Mouse (Mus musculus) CD4-positive, CD25-positive, alpha-beta regulatory T cell, adult 9 weeks (primary cell): Measurements from ENCODE around the gene Sdhaf1. TPM values are rescaled to one million over a fixed set of nuclear protein-coding genes. Genes with fewer than 3 reads are reported as not detected.

Experiments used
- polyA plus RNA-seq: library from polyadenylated mRNA; unstranded; fragments of 100-300 nt; shearing (Covaris generic); gene quantifications from one replicate; pipeline ENCODE4 v1.2.1, GENCODE M21; 2017

Sdhaf1 gene
- 7.4 TPM for polyA plus RNA-seq

DNA sequence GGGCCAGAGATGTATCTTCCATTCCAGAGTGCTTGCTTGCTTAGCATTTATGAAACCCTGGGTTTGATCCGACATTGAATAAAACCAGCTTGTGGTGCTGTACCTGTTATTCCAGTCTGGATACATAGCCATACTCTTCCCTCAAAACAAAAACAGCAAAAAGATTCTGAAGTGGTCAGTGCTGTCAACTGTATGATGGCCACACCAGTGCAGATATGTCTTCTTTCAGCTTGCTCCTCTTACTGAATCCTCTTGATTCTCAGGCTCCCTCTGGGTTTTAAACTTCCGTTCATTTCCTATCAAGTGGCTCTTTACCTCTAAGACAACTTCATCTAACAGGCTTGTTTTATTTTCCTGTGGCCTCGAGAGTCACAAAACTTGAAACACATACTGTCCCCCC, at the start of gene Sdhaf1:
Sdhaf1 (minus strand) TSS at position 101 of the 400 bp plus-strand sequence.

DNA sequence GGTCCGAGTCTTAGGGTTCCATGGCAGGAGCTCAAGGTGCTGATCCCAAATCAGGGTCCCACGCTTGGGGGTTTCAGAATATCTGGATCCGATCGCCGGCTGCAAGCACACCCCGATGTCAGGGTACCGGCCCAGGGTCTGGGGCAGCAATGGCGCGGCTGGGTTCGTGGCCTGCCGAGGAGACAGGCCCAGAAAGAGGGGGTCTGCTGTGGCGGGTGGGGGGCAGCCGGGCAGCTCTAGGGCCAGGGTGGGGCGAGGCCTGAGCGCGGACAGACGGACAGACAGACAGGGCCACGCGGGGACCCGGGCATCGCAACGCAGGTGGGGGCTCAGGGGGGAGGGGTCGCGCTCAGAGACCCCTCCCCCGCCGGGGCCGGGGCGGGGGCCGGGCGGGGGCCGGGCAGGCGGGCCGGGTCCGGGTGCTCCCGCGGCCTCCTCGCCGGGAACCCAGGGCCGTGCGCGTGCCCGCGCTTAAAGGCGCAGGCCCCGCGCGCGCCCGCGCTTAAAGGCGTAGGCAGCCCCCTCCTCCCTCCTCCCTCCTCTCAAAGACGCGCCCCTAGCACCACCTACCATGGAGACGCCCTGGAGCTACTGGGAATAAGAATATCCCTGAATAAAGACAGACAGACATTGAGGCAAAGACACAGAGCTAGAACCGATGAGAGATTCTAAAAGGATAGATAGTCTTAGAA, 39.1 kb upstream of the Sdhaf1 start, which contains the start of gene Lrfn3:
Lrfn3 (minus strand) TSS at position 121 of the 692 bp plus-strand sequence.

GRCm38 (mm10) chr7:30321539-30322284, 2.0 kb downstream of the Sdhaf1 start, which contains the start of gene E130208F15Rik:
Gene E130208F15Rik (plus strand): TSS chr7:30321740.

DNA sequence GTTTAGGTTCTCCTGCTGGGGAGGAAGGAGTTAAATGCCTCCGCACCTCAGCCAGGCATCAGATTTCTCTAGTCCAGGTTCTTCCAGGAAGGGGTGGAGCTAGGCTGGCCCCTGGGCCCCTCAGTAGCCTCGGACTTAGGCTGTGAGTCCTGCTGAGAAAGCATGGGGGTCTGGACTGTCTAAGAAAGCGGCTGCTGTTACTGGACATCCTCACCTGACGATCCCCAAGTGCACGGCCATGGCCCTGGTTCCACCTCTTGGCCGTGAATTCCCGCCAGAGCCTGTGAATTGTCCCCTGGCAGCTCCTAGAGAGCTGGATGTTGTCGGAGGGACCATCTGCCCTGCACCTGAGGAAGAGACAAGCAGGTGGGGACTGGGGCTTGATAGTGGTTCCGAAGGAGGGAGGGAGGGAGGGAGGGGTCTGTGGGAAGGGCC, 9.0 kb downstream of the Sdhaf1 start, which contains the start of gene Syne4:
Syne4 (plus strand) TSS at position 87 of the 435 bp plus-strand sequence.

GRCm38 (mm10) chr7:30308076-30309005, 15.4 kb downstream of the Sdhaf1 start, which contains the start of gene Alkbh6:
Gene Alkbh6 (plus strand): TSS chr7:30308717.

DNA sequence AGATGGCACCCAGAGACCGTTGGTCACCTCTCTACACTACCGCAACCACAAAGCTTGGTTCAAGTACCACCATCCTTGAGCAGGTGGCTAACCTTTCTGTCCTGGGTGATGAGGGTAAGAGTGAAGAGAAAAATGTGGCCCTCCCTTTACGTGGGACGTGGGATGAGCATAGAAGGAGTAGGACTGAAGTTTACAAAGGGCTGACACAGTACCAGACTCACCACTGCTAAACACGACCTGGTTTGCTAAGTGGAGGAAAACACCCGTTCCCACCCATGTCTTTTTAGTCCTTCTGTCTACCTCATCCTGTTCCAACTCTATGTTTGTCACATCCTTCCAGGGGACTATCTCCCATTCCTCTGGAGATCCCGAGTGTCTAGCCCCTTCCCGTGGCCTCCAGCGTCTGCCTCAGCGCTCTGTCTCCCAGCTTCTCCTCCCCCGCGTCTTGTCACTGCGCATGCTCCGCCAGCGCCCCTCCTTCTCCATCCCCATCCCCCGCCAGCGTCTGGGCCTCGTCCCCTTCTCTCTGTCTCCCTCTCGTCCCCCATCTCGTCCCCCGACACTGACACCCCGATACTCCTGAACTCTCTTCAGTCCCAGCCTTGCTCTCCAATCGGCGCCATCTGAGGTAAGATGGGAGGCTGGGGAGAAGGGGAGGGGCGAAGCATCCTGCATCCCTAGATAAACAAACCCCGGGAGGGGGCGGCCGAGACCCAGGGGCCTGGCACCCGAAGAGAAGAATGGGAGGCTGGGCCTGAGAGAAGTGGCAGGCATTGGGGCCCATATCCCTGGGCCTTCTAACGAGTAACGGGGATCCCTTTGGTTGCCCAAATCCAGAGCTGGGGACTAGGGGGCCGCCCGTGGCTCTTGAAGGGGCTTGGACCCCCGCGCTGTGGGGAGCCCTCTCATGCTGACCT, 32.2 kb downstream of the Sdhaf1 start, which contains the start of gene Clip3:
Clip3 (plus strand) TSS at position 514 of the 917 bp plus-strand sequence.

DNA sequence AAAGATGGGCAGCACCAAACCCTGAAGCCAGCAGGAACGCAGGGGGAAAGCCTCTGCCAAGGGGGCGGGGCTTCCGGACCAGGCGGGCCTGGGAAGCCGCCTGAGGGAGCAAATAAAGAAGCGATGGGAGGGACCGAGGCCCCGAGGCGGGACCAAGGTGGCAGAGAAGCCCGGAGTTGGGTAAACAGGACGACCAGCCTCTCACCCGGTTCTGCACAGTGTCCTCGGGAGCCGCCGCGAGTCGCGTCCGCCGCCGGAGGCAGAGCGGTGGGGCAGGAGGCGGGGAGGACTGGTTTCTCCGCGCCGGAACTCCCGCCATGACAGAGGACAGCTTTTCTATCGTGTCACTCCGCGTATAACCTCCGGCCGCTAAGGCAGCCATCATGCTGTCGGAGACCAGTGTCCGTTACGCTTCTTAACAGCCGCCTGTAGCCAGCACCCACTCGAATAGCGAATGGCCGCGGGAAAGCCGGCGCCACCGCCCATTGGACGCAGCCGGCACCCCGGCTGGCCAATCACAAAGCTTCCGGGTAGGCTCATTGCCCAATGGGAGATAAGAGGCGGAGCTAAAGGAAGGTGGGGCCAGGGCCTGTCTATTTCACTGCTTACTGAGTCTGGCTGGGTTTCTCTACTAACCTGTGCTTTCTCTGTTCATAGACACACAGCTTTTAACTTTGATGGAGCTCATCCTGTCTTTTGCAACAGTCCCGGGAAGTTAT, 43.6 kb downstream of the Sdhaf1 start, which contains the start of the genes Thap8 and Wdr62:
Thap8 (plus strand) TSS at position 144 of the 719 bp plus-strand sequence.
Wdr62 (minus strand) TSS at position 469 of the 719 bp plus-strand sequence.

Other genes with a start within 250 kb of the Sdhaf1 start
- 2.0 TPM for gene Gm26920, start 233.5 kb downstream of the Sdhaf1 start, polyA plus RNA-seq
- 14.8 TPM for gene Zfp566, start 233.4 kb downstream of the Sdhaf1 start, polyA plus RNA-seq
- gene Zfp260, start 229.1 kb downstream of the Sdhaf1 start, polyA plus RNA-seq: 95.2 TPM
- 15.8 TPM for gene Zfp382, start 202.0 kb downstream of the Sdhaf1 start, polyA plus RNA-seq
- 33.9 TPM for gene Zfp146, start 154.1 kb downstream of the Sdhaf1 start, polyA plus RNA-seq
- 1.5 TPM for gene Cox7a1, start 139.8 kb downstream of the Sdhaf1 start, polyA plus RNA-seq
- 74.4 TPM for gene Capns1, start 125.1 kb downstream of the Sdhaf1 start, polyA plus RNA-seq
- gene Polr2i, start 91.9 kb downstream of the Sdhaf1 start, polyA plus RNA-seq: 69.2 TPM
- 134 TPM for gene Tbcb, start 91.6 kb downstream of the Sdhaf1 start, polyA plus RNA-seq
- not detected for gene Ovol3, start 88.2 kb downstream of the Sdhaf1 start, polyA plus RNA-seq
- 0.69 TPM for gene Thap8, start 43.8 kb downstream of the Sdhaf1 start, polyA plus RNA-seq
- 5.3 TPM for gene Wdr62, start 43.5 kb downstream of the Sdhaf1 start, polyA plus RNA-seq
- 4.2 TPM for gene Clip3, start 32.2 kb downstream of the Sdhaf1 start, polyA plus RNA-seq
- gene Alkbh6, start 15.2 kb downstream of the Sdhaf1 start, polyA plus RNA-seq: 157 TPM
- 13.5 TPM for gene Syne4, start 9.1 kb downstream of the Sdhaf1 start, polyA plus RNA-seq
- gene E130208F15Rik, start 2.2 kb downstream of the Sdhaf1 start, polyA plus RNA-seq: not detected
- gene Lrfn3, start 38.9 kb upstream of the Sdhaf1 start, polyA plus RNA-seq: not detected
- gene Tyrobp, start 89.9 kb upstream of the Sdhaf1 start, polyA plus RNA-seq: 7.0 TPM
- gene Hcst, start 96.0 kb upstream of the Sdhaf1 start, polyA plus RNA-seq: 514 TPM
- 102 TPM for gene Nfkbid, start 97.8 kb upstream of the Sdhaf1 start, polyA plus RNA-seq
- 3.1 TPM for gene Aplp1, start 121.6 kb upstream of the Sdhaf1 start, polyA plus RNA-seq
- not detected for gene Kirrel2, start 133.8 kb upstream of the Sdhaf1 start, polyA plus RNA-seq
- not detected for gene Nphs1, start 134.4 kb upstream of the Sdhaf1 start, polyA plus RNA-seq
- gene Prodh2, start 169.7 kb upstream of the Sdhaf1 start, polyA plus RNA-seq: not detected
- gene Arhgap33, start 211.2 kb upstream of the Sdhaf1 start, polyA plus RNA-seq: 1.8 TPM
- 5.2 TPM for gene Hspb6, start 228.3 kb upstream of the Sdhaf1 start, polyA plus RNA-seq
- 10.0 TPM for gene Proser3, start 228.4 kb upstream of the Sdhaf1 start, polyA plus RNA-seq
- 117 TPM for gene Lin37, start 235.9 kb upstream of the Sdhaf1 start, polyA plus RNA-seq
- gene U2af1l4, start 239.4 kb upstream of the Sdhaf1 start, polyA plus RNA-seq: 68.8 TPM
- gene Gm49396, start 239.4 kb upstream of the Sdhaf1 start, polyA plus RNA-seq: 97.7 TPM
- 274 TPM for gene Psenen, start 239.7 kb upstream of the Sdhaf1 start, polyA plus RNA-seq
- 171 TPM for gene Igflr1, start 241.5 kb upstream of the Sdhaf1 start, polyA plus RNA-seq